Mouse (Mus musculus) liver, postnatal 0 days (tissue): Measurements from ENCODE around the gene Hpca.

Experiments used
- CTCF ChIP-seq: sonication (generic); IDR thresholded peaks from 2 replicates; pipeline ENCODE4 v1.5.1; 2016; ENCODE audit warnings: antibody characterized with exemption, low read depth
- EP300 ChIP-seq: IDR thresholded peaks from 2 replicates; pipeline ENCODE4 v1.6.1; 2016; ENCODE audit warnings: antibody characterized with exemption, low read depth, mild to moderate bottlenecking

DNA sequence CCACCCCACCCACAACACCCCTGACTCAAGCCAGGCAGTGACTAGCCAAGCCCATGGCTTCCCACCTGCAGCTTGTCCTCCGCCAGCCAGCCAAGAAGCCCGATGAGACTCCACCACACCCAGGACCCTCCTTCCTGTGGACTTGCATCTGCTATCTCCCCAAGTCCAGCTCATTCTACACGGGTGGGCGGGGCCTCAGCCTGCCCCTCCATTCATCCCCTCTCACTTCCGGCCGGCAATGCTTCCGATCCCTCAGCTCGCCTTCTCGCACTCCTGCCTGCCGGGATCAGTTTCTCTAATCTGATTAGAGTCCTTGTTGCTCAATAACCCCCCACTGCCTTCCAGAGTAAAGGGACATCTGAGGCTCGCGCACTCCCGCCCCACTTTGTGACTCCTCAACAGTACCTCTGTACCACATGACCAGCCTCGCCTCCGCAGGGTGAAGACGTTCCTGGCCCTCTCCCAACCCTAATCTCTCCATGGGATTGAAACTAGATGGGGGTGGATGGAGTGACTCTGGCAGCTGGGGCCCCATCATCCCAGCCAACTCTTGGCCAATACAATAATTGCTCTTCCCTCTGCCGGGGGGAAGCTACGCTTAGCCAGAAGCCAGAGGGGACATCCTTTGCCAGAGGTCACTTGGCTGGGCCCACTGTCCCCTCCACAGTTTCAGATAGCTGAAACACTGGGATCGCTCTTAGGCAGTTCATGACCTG, 4.1 kb upstream of the Hpca start:
- TF ChIP-seq CTCF (no peak), EP300 (no peak)
